Mouse (Mus musculus) gastrocnemius, adult 8-10 months (tissue): ENCODE measurements around the gene Sept10. TPM values are rescaled to one million over a fixed set of nuclear protein-coding genes. Genes with fewer than 3 reads are reported as not detected.
A peak's percentile ranks its signal among the peaks of the same experiment; 100 is the strongest.

Experiments used
- DNase-seq, 2 experiments: peaks; one replicate each; pipeline ENCODE4 v3.0.0; 2022; ENCODE audit warnings: low spot score in 2 of 2
- total RNA-seq, 4 experiments: library from RNA; stranded (reverse); gene quantifications; 2 replicates each; pipeline ENCODE4 v1.2.4; 2022

Sept10 gene
- 1 to 10 TPM; 5.0 to 7.8 (median 6.5) TPM for total RNA-seq

- DNase-seq, result peak; percentile 95 to 96
Measured at GRCm38 (mm10) chr10:59221473-59222270, at the start of gene Sept10, which contains the start of gene Sowahc. Gene Sept10, minus strand, starts transcription at chr10:59221847. Gene Sowahc, plus strand, starts transcription at chr10:59221953.

- DNase-seq, result no peak
Measured at GRCm38 (mm10) chr10:59268754-59269153, 47.1 kb upstream of the Sept10 start.

GRCm38 (mm10) chr10:59268109-59268508 lies 46.5 kb upstream of the Sept10 start:
- DNase-seq, result no peak

GRCm38 (mm10) chr10:59267275-59267674 lies 45.6 kb upstream of the Sept10 start:
- DNase-seq, result no peak

GRCm38 (mm10) chr10:59266097-59266496 lies 44.5 kb upstream of the Sept10 start:
- DNase-seq, result no peak

- DNase-seq, result no peak
Measured at GRCm38 (mm10) chr10:59265674-59266073, 44.0 kb upstream of the Sept10 start.

- DNase-seq, result no peak
Measured at GRCm38 (mm10) chr10:59265067-59265466, 43.4 kb upstream of the Sept10 start.

GRCm38 (mm10) chr10:59262979-59263378 lies 41.3 kb upstream of the Sept10 start:
- no peak for DNase-seq

GRCm38 (mm10) chr10:59262021-59262420 lies 40.4 kb upstream of the Sept10 start:
- no peak for DNase-seq

GRCm38 (mm10) chr10:59261603-59262002 lies 40.0 kb upstream of the Sept10 start:
- no peak for DNase-seq

GRCm38 (mm10) chr10:59259572-59259971 lies 37.9 kb upstream of the Sept10 start:
- no peak for DNase-seq

- no peak for DNase-seq
Measured at GRCm38 (mm10) chr10:59256533-59256932, 34.9 kb upstream of the Sept10 start.

- no peak for DNase-seq
Measured at GRCm38 (mm10) chr10:59253541-59254079, 32.0 kb upstream of the Sept10 start.

- DNase-seq, result no peak
Measured at GRCm38 (mm10) chr10:59252396-59252795, 30.7 kb upstream of the Sept10 start.

GRCm38 (mm10) chr10:59251980-59252379 lies 30.3 kb upstream of the Sept10 start:
- no peak for DNase-seq

GRCm38 (mm10) chr10:59250679-59251078 lies 29.0 kb upstream of the Sept10 start:
- DNase-seq, result no peak

- no peak for DNase-seq
Measured at GRCm38 (mm10) chr10:59249531-59249930, 27.9 kb upstream of the Sept10 start.

- DNase-seq, result no peak
Measured at GRCm38 (mm10) chr10:59241141-59241541, 19.5 kb upstream of the Sept10 start.

- no peak for DNase-seq
Measured at GRCm38 (mm10) chr10:59237757-59238156, 16.1 kb upstream of the Sept10 start.

GRCm38 (mm10) chr10:59236486-59236885 lies 14.8 kb upstream of the Sept10 start:
- DNase-seq, result no peak

- no peak for DNase-seq
Measured at GRCm38 (mm10) chr10:59235847-59236246, 14.2 kb upstream of the Sept10 start.

- no peak for DNase-seq
Measured at GRCm38 (mm10) chr10:59235227-59235626, 13.6 kb upstream of the Sept10 start.
